8 mouse cellular contexts compared by ENCODE assay signal in genomic region chr6:36903821-36904220, GRCm38 (mm10).
DNase-seq lines count a peak whose midpoint lies in the region; ATAC-seq and TF ChIP-seq lines count a peak whose summit lies in the region.
"Had no signal": no experiment of that assay in that cellular context is flagged by ENCODE, and none has a peak within 500 bp of the region (broad histone marks: within the 10 kb centered on the region; RNA-seq: fewer than 3 reads in every experiment).

No protein-coding gene starts in this region.

- no peaks in the 10 kb centered on the region for H3K9me3 ChIP-seq in midbrain, postnatal 0 days (ENCODE audit: low read length)
- H3K9me3 ChIP-seq: limb, embryonic 12.5 days had no signal

- ATAC-seq in midbrain, postnatal 0 days (ENCODE audit: low FRiP score) = peak; percentile 54; the same call in 1 of the 2 replicates

- H3K4me3 ChIP-seq in midbrain, postnatal 0 days (ENCODE audit: low read depth, low read length) = no peak overlapping the region
- H3K4me3 ChIP-seq: limb, embryonic 12.5 days had no signal

- H3K27me3 ChIP-seq in midbrain, postnatal 0 days (ENCODE audit: insufficient read depth, low read length) = no peaks in the 10 kb centered on the region
- H3K27me3 ChIP-seq: limb, embryonic 12.5 days had no signal

- H3K36me3 ChIP-seq in midbrain, postnatal 0 days (ENCODE audit: insufficient read depth, low read length) = no peaks in the 10 kb centered on the region
- H3K36me3 ChIP-seq: limb, embryonic 12.5 days had no signal

- peak; percentile 86 for TF ChIP-seq CTCF in midbrain, postnatal 0 days (IDR thresholded peaks at IDR 0.05)

- DNase-seq in right cerebral cortex, adult 18-20 months = peak; percentile 73
- no peak for DNase-seq in right cerebral cortex, postnatal 36 days (ENCODE audit: low spot score in 2 of 2)
- peak; percentile 84 to 87 for DNase-seq in cerebellum, postnatal 10 days
- DNase-seq in heart, adult 8-10 months (ENCODE audit: low spot score) = peak; percentile 57
- peak; percentile 35 to 49 for DNase-seq in kidney, postnatal 36 days
- DNase-seq in midbrain, postnatal 0 days (ENCODE audit: low spot score) = peak; percentile 84
- DNase-seq in urinary bladder, postnatal 25 days (ENCODE audit: low spot score) = no peak

- H3K27ac ChIP-seq in midbrain, postnatal 0 days (ENCODE audit: low read depth, low read length) = 0 out of 2 replicates have a peak overlapping the region, but pooled peaks have one; percentile 58
- H3K27ac ChIP-seq: limb, embryonic 12.5 days had no signal

- WGBS in midbrain, postnatal 0 days = 14% methylated on average over 5 of the region's 5 CpGs

- H3K4me2 ChIP-seq in midbrain, postnatal 0 days (ENCODE audit: low read depth, low read length, poor library complexity, severe bottlenecking) = no peak overlapping the region
- H3K4me2 ChIP-seq: limb, embryonic 12.5 days had no signal

- H3K9ac ChIP-seq in midbrain, postnatal 0 days (replicated peaks; ENCODE audit: low read length, poor library complexity, severe bottlenecking) = no peak overlapping the region
- H3K9ac ChIP-seq: limb, embryonic 12.5 days had no signal

- no peaks in the 10 kb centered on the region for H3K4me1 ChIP-seq in midbrain, postnatal 0 days (ENCODE audit: insufficient read depth, low read length)

Comparison
In these comparisons a context has a peak if more than half of its experiments do, and no peak if none do; other contexts are left out.
1. DNase-seq: peak in right cerebral cortex, adult 18-20 months (single experiment), cerebellum, postnatal 10 days (2 of 2), heart, adult 8-10 months (single experiment), kidney, postnatal 36 days (2 of 2) and midbrain, postnatal 0 days (single experiment); none in right cerebral cortex, postnatal 36 days (0 of 2) and urinary bladder, postnatal 25 days (single experiment).